Mouse (Mus musculus) heart, embryonic 11.5 days (tissue): Measurements from ENCODE around the gene Ppargc1a. TPM values are rescaled to one million over a fixed set of nuclear protein-coding genes. Genes with fewer than 3 reads are reported as not detected.

ENCODE experiments used
- ATAC-seq: fragments of 200-750 bp; cut with Nextera tagmentation; replicated peaks from 2 replicates; pipeline ENCODE4 v1.8.0; 2017; ENCODE audit warnings: moderate library complexity; ENCODE audit not compliant: insufficient number of reproducible peaks, low FRiP score, low TSS enrichment
- H3K27ac ChIP-seq: fragments of 300-500 bp; sonication (generic); 2 replicates; pipeline ENCODE4 v1.5.1; 2014; ENCODE audit warnings: mild to moderate bottlenecking, low read depth, low read length
- H3K27me3 ChIP-seq: fragments of 300-500 bp; sonication (generic); 2 replicates; pipeline ENCODE4 v1.6.1; 2014; ENCODE audit warnings: mild to moderate bottlenecking, low read length, mixed read lengths; ENCODE audit not compliant: control insufficient read depth, insufficient read depth
- H3K36me3 ChIP-seq: fragments of 300-500 bp; sonication (generic); 2 replicates; pipeline ENCODE4 v1.6.1; 2014; ENCODE audit warnings: mild to moderate bottlenecking, low read length, moderate library complexity, mixed read lengths; ENCODE audit not compliant: control insufficient read depth, insufficient read depth
- H3K4me1 ChIP-seq: fragments of 300-500 bp; sonication (generic); 2 replicates; pipeline ENCODE4 v1.6.1; 2014; ENCODE audit warnings: low read length; ENCODE audit not compliant: control insufficient read depth, insufficient read depth
- H3K4me2 ChIP-seq: fragments of 300-500 bp; sonication (generic); 2 replicates; pipeline ENCODE4 v1.6.1; 2014; ENCODE audit warnings: mild to moderate bottlenecking, moderate library complexity
- H3K4me3 ChIP-seq: fragments of 300-500 bp; sonication (generic); 2 replicates; pipeline ENCODE4 v1.5.1; 2014; ENCODE audit warnings: low read depth, low read length
- H3K9ac ChIP-seq: fragments of 300-500 bp; sonication (generic); 2 replicates; pipeline ENCODE4 v1.6.1; 2014; ENCODE audit warnings: mild to moderate bottlenecking, low read depth, low read length, moderate library complexity
- H3K9me3 ChIP-seq: fragments of 300-500 bp; sonication (generic); replicated peaks from 2 replicates; pipeline ENCODE4 v1.6.1; 2016; ENCODE audit warnings: low read length; ENCODE audit not compliant: control insufficient read depth
- WGBS: fragments of 180-500 bp; shearing (Covaris S2); extraction: QIAGEN DNeasy Blood & Tissue Kit; methylation state at CpG from one replicate; pipeline ENCODE4 v1.1.7; 2014; ENCODE audit not compliant: insufficient replicate concordance; 5-methylcytosine and 5-hydroxymethylcytosine counted together
- polyA plus RNA-seq: library from polyadenylated mRNA; unstranded; fragments of >200 nt; fragmentation: Nextera tagmentation; extraction: Ambion mirVana; gene quantifications from 2 replicates; pipeline ENCODE4 v1.2.1, GENCODE M21; 2014

The Ppargc1a gene
- polyA plus RNA-seq, 1 experiment from 2014 or later: 40.1 TPM

DNA sequence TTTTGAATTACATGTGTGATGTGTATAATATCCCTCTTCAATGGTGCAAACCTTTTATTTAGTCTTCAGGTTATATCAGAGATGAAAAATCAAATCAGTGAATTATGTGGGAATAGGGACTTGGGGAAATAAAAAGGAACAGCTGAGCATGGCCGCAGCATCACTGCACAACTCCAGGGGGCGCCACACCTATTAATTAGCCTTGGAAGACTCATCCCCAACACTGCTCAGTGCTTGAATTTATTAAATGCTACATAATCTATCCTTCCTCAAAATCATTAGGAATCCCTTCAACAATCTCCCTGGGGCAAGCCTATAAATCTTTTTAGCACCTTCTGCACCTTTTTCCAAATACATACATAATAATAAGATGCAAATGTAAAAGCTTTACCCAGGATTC is 1.9 kb downstream of the Ppargc1a start:
- Histone ChIP-seq H3K4me1 (peaks cover 10% of the 10 kb centered on the region), H3K27me3 (no peaks in the 10 kb centered on the region), H3K27ac (no peak overlapping the region), H3K4me3 (no peak overlapping the region), H3K36me3 (no peaks in the 10 kb centered on the region), H3K9ac (no peak overlapping the region), H3K9me3 (no peaks in the 10 kb centered on the region), H3K4me2 (no peak overlapping the region)
- WGBS: 62% methylated on average over 2 of the region's 2 CpGs
- no peak for ATAC-seq

DNA sequence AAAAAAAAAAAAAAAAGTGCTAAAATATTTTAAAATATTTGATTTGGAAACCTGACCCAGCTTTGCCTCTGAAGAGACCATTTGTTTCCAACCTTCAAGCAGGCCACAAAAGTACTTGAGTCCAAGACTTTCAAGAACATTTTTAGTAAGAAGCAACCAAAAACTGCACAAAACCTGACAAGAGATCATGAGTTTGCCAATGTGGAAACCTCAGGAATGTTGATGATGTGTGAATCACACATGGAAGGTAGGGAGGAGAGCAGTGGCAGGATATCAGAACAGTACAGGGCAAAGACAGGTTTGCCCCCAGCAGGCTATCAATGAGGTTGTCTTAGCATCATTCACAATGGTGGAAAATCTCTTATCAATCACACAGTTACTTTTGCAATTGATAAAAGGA is 2.5 kb downstream of the Ppargc1a start:
- H3K4me3 ChIP-seq: no peak overlapping the region
- peaks cover 10% of the 10 kb centered on the region for H3K4me1 ChIP-seq
- no peaks in the 10 kb centered on the region for H3K36me3 ChIP-seq
- no peak overlapping the region for H3K27ac ChIP-seq
- no peak overlapping the region for H3K9ac ChIP-seq
- H3K27me3 ChIP-seq: no peaks in the 10 kb centered on the region
- ATAC-seq: no peak
- no peaks in the 10 kb centered on the region for H3K9me3 ChIP-seq
- H3K4me2 ChIP-seq: no peak overlapping the region

DNA sequence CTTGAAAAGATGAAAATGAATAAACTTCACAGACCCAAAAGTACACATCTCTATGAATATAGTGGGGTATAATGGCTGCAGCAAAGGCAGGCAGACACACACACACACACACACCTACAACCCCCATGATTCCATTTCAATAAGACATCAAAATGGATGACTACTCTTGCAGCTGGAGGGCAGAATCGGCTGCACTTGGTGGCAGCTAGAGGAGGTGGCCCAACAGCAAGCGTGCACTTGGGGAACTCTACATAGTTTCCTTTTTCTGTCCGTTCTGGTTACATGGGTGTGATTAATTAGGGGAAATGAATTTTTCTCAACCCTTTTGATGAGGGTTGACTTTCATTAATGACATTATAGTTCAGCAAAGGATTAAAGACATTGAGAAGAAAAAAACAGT is 4.0 kb downstream of the Ppargc1a start:
- Histone ChIP-seq H3K36me3 (no peaks in the 10 kb centered on the region), H3K4me3 (no peak overlapping the region), H3K4me2 (no peak overlapping the region), H3K27me3 (no peaks in the 10 kb centered on the region), H3K4me1 (peaks cover 10% of the 10 kb centered on the region), H3K9me3 (no peaks in the 10 kb centered on the region), H3K9ac (no peak overlapping the region), H3K27ac (no peak overlapping the region)
- no peak for ATAC-seq
- WGBS: 83% methylated on average over 3 of the region's 3 CpGs

DNA sequence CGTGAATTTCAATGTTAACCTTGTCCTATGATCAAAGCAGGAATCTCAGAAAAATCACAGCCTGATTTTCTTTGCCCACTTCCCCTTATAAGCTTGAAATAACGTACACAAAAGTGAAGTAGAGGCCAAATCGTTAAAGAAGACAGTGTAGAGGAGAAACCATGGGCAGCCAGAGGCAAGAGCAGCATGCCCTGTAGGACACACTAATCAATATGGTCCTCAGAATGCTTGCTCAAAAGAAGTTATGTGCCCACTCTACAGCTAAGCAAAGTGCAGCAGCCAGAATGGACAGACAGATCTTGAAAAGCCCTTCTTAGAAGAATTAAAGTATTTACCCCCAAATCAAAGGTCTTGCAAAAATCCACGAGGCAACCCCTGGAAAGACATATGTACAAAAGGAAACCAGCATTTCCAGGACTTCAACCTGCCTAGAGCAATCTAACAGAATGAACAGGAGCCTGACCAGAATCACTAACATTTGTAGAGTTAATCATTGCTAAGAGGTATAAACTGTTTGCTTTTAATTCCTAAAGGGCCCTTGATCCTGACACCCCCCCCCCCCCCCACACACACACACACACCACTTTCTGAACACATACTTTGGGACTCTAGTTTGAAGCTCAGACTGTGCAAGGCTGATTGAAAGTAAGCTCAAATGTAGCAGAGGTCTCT is 9.8 kb downstream of the Ppargc1a start:
- Histone ChIP-seq H3K27me3 (no peaks in the 10 kb centered on the region), H3K9me3 (no peaks in the 10 kb centered on the region), H3K27ac (no peak overlapping the region), H3K4me3 (no peak overlapping the region), H3K9ac (no peak overlapping the region), H3K4me2 (no peak overlapping the region), H3K4me1 (peaks cover 5% of the 10 kb centered on the region; the same call in 1 of the 2 replicates), H3K36me3 (no peaks in the 10 kb centered on the region)
- 73% methylated on average over 4 of the region's 4 CpGs for WGBS
- ATAC-seq: no peak

DNA sequence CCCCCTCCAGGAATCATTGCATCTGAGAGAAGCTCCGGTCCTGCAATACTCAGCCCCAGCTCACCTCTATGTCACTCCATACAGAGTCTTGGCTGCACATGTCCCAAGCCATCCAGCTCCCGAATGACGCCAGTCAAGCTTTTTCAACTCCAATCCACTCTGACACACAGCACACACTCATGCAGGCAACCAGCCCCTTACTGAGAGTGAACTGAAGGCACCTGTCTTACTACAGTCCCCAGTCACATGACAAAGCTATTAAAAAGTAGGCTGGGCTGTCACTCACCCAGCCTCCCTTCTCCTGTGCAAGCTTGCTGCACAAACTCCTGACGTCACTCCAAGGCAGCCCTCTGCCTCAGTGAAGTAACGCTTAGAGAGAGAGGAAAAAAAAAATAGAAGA is 13.9 kb downstream of the Ppargc1a start:
- H3K27ac ChIP-seq: peak overlapping the region; percentile 94
- H3K4me1 ChIP-seq: peaks cover 8% of the 10 kb centered on the region; the same call in 1 of the 2 replicates
- 5% methylated on average over 5 of the region's 5 CpGs for WGBS
- no peaks in the 10 kb centered on the region for H3K27me3 ChIP-seq
- peak overlapping the region; percentile 69 for H3K4me2 ChIP-seq
- no peaks in the 10 kb centered on the region for H3K9me3 ChIP-seq
- H3K9ac ChIP-seq: peak overlapping the region; percentile 82
- peak overlapping the region; percentile 65 for H3K4me3 ChIP-seq
- H3K36me3 ChIP-seq: no peaks in the 10 kb centered on the region
- peak; percentile 86 for ATAC-seq

DNA sequence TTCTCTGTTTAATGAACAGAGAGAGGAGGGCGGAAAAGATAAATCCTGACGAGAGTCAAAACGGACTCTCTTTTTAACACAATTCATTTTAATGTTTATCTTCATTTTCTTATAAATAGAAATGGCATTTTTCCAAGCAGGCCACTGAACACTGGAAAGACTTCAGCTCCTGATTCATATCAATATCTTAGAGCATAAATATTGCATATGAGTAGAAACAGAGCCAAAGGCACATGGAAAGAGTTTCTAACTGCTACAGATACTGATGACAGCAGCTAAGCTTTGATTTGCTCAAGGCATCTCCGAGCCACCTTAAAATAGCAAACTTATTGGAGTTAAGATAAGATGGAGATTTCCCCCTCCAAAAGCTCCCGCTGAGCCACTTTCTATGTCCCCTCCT is 14.3 kb downstream of the Ppargc1a start:
- Histone ChIP-seq H3K4me1 (peaks cover 11% of the 10 kb centered on the region; the same call in 1 of the 2 replicates), H3K9me3 (no peaks in the 10 kb centered on the region), H3K4me3 (peak overlapping the region; percentile 65), H3K27ac (peak overlapping the region; percentile 94), H3K27me3 (no peaks in the 10 kb centered on the region), H3K4me2 (peak overlapping the region; percentile 69), H3K9ac (peak overlapping the region; percentile 82), H3K36me3 (no peaks in the 10 kb centered on the region)
- no peak for ATAC-seq
- 2% methylated on average over 5 of the region's 5 CpGs for WGBS

DNA sequence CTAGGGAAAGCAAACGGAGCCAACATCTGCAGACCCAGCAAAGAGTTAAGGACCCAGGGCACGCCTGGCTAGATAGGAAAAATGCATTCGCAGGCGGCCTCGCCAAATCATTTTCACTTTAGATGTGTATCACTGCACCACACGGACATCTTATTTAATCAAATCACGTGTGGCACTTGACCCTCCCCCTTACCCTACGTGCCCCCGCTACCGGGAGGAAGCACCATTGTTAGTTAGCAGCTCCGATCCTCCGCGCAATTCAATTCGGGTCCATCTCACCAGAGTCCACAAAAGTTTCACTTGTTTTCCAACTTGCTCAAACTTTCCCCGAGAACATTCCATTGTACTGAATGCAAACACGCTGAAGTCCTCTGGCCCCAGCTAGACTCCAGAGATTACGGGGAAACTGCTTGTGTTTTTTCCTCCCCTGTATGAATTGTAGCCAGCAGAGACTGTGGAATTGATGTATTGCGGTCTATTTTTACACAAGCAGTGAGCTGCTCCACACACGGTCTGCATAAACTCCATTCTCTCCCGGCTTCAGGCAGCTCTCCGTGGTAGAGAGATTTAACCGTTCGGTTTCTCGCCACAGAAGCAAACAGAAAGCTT is 14.9 kb downstream of the Ppargc1a start:
- Histone ChIP-seq H3K4me2 (peak overlapping the region; percentile 69), H3K9ac (peak overlapping the region; percentile 82), H3K27ac (peak overlapping the region; percentile 94), H3K9me3 (no peaks in the 10 kb centered on the region), H3K4me1 (peaks cover 12% of the 10 kb centered on the region), H3K27me3 (no peaks in the 10 kb centered on the region), H3K4me3 (peak overlapping the region; percentile 65), H3K36me3 (no peaks in the 10 kb centered on the region)
- 1% methylated on average over 24 of the region's 24 CpGs for WGBS
- ATAC-seq: 0 out of 2 replicates have a peak, but pooled peaks have one; percentile 25

DNA sequence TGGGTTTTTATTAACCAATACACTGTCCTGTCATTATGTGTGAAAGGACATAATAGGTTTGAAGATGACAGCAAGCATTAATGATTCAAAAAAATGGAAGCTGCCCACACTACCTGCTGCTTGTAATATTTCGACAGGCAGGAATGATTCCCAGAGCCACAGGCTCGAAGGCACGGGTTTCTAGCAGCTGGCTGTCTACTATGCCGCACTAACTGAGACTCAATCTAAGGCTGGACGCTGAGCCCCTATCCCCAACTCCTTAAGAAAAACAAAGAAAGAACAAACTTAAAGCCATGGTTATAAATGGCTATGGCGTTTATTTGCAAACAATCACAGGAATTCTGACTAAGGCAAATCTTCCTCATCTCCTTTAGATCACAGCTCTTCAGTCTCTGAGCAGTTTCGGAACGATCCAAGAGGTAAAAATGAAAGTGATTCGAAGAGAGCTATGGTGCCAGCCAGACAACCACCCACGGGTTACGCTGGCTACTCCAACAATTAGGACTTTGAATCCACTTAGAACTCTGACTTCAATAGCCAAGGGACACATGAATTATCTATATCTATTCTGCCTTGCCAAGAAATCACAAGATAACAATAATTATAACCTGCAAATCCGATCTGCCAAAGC is 15.6 kb downstream of the Ppargc1a start:
- H3K27ac ChIP-seq: peak overlapping the region; percentile 94
- no peaks in the 10 kb centered on the region for H3K9me3 ChIP-seq
- H3K27me3 ChIP-seq: no peaks in the 10 kb centered on the region
- no peaks in the 10 kb centered on the region for H3K36me3 ChIP-seq
- peak overlapping the region; percentile 65 for H3K4me3 ChIP-seq
- H3K9ac ChIP-seq: peak overlapping the region; percentile 82
- H3K4me2 ChIP-seq: peak overlapping the region; percentile 69
- 13% methylated on average over 12 of the region's 12 CpGs for WGBS
- no peak for ATAC-seq
- H3K4me1 ChIP-seq: peaks cover 14% of the 10 kb centered on the region
